Mouse (Mus musculus) bone marrow macrophage, adult 2 months (primary cell): ENCODE results near the gene Fam205c.

Source experiments
- CTCF ChIP-seq: IDR thresholded peaks from 2 replicates; pipeline ENCODE4 v1.5.1; 2012; ENCODE audit warnings: low read depth, mild to moderate bottlenecking, low read length, moderate library complexity
- POLR2A ChIP-seq: IDR thresholded peaks from 2 replicates; pipeline ENCODE4 v1.6.1; 2012; ENCODE audit warnings: mild to moderate bottlenecking, low read depth, low read length, borderline replicate concordance

- no peak for TF ChIP-seq POLR2A
- no peak for TF ChIP-seq CTCF
Observed at GRCm38 (mm10) chr4:42888806-42889205, 14.8 kb upstream of the Fam205c start.
